Mouse (Mus musculus): ENCODE results near the gene Kcnrg.

GRCm38 (mm10) chr14:61559856-61560255 lies 47.4 kb upstream of the Kcnrg start:
- TF ChIP-seq CTCF (IDR thresholded peaks at IDR 0.05; ENCODE audit: control insufficient read depth, insufficient read depth, insufficient replicate concordance, low read depth, low read length) (no peak), POLR2A (IDR thresholded peaks at IDR 0.05; ENCODE audit: control insufficient read depth, low read depth, low read length) (no peak)
